Mouse (Mus musculus) spleen, adult 2 months (tissue): ENCODE results near the gene Ttc5. TPM values are rescaled to one million over a fixed set of nuclear protein-coding genes. Genes with fewer than 3 reads are reported as not detected.

Experiments used
- polyA plus RNA-seq: library from polyadenylated mRNA; depleted of rRNA; stranded (reverse); fragments of >200 nt; gene quantifications from 2 replicates; pipeline ENCODE4 v1.2.3, GENCODE M21; 2012; rRNA removed

Gene Ttc5
- polyA plus RNA-seq, 1 experiment = 28.1 TPM

Other genes starting within 250 kb of the Ttc5 start
- gene Olfr744, start 170.6 kb downstream of the Ttc5 start, polyA plus RNA-seq = not detected in 2 replicates
- not detected in 2 replicates for gene Olfr745, start 146.1 kb downstream of the Ttc5 start, polyA plus RNA-seq
- not detected in 2 replicates for gene Olfr746, start 138.4 kb downstream of the Ttc5 start, polyA plus RNA-seq
- not detected in 2 replicates for gene Olfr747, start 92.3 kb downstream of the Ttc5 start, polyA plus RNA-seq
- not detected in 2 replicates for gene Olfr748, start 78.1 kb downstream of the Ttc5 start, polyA plus RNA-seq
- not detected in 2 replicates for gene Olfr749, start 40.4 kb downstream of the Ttc5 start, polyA plus RNA-seq
- gene Ccnb1ip1, start 22.2 kb upstream of the Ttc5 start, polyA plus RNA-seq = not detected in 2 replicates
- gene Parp2, start 22.3 kb upstream of the Ttc5 start, polyA plus RNA-seq = 15.6 and 17.5 TPM in 2 replicates
- 37.8 and 38.4 TPM in 2 replicates for gene Tep1, start 85.0 kb upstream of the Ttc5 start, polyA plus RNA-seq
- 0.09 and 0.18 TPM in 2 replicates for gene Klhl33, start 112.0 kb upstream of the Ttc5 start, polyA plus RNA-seq
- gene Osgep, start 139.4 kb upstream of the Ttc5 start, polyA plus RNA-seq = 74.2 and 145 TPM in 2 replicates
- 22.7 and 26.8 TPM in 2 replicates for gene Apex1, start 139.4 kb upstream of the Ttc5 start, polyA plus RNA-seq
- 87.3 and 131 TPM in 2 replicates for gene Pip4p1, start 145.3 kb upstream of the Ttc5 start, polyA plus RNA-seq
- 21.4 and 27.0 TPM in 2 replicates for gene Pnp, start 145.6 kb upstream of the Ttc5 start, polyA plus RNA-seq
- 26.2 and 28.4 TPM in 2 replicates for gene Gm49342, start 159.0 kb upstream of the Ttc5 start, polyA plus RNA-seq
- 2.7 and 3.1 TPM in 2 replicates for gene Pnp2, start 170.5 kb upstream of the Ttc5 start, polyA plus RNA-seq
- gene Rnase10, start 222.2 kb upstream of the Ttc5 start, polyA plus RNA-seq = not detected in 2 replicates